Mouse (Mus musculus) MEL (cell line): Measurements from ENCODE around the gene Zkscan3. TPM values are rescaled to one million over a fixed set of nuclear protein-coding genes. Genes with fewer than 3 reads are reported as not detected.

Experiments used
- DNase-seq: peaks from one replicate; pipeline ENCODE4 v3.0.0; 2011; ENCODE audit warnings: low read depth, low spot score
- H3K27ac ChIP-seq: 2 replicates; pipeline ENCODE4 v1.5.1; 2012; ENCODE audit warnings: low read depth, mild to moderate bottlenecking, control low read depth, low read length, moderate library complexity; ENCODE audit not compliant: control insufficient read depth
- H3K27me3 ChIP-seq, 2 experiments: fragments of 150-350 bp in 1 of 2; sonication (generic) in 1 of 2; 2 replicates each; pipeline ENCODE4 v1.6.1; 2012; ENCODE audit warnings: low read length in 2 of 2, mild to moderate bottlenecking in 2 of 2, improper control_type of control experiment in 1 of 2, moderate library complexity in 1 of 2; ENCODE audit not compliant: insufficient read depth in 2 of 2, control insufficient read depth in 1 of 2
- H3K36me3 ChIP-seq, 2 experiments: 2 replicates each; pipeline ENCODE4 v1.6.1; 2012 to 2014; ENCODE audit warnings: low read length in 2 of 2, improper control_type of control experiment in 1 of 2, inconsistent platforms in 1 of 2, mild to moderate bottlenecking in 1 of 2; ENCODE audit not compliant: insufficient read depth in 2 of 2, control insufficient read depth in 1 of 2
- H3K4me1 ChIP-seq, 2 experiments: fragments of 150-350 bp in 1 of 2; sonication (generic) in 1 of 2; 2 replicates each; pipeline ENCODE4 v1.6.1; 2012; ENCODE audit warnings: low read length in 2 of 2, improper control_type of control experiment in 1 of 2, mild to moderate bottlenecking in 1 of 2; ENCODE audit not compliant: insufficient read depth in 2 of 2, control insufficient read depth in 1 of 2
- H3K4me3 ChIP-seq, 2 experiments: fragments of 150-350 bp in 1 of 2; sonication (generic) in 1 of 2; 2 replicates each; pipeline ENCODE4 v1.5.1; 2012; ENCODE audit warnings: low read depth in 2 of 2, low read length in 2 of 2, mild to moderate bottlenecking in 2 of 2, moderate library complexity in 2 of 2, control low read depth in 1 of 2, improper control_type of control experiment in 1 of 2; ENCODE audit not compliant: control insufficient read depth in 1 of 2, insufficient read depth in 1 of 2
- H3K79me2 ChIP-seq: 2 replicates; pipeline ENCODE4 v1.6.1; 2012; ENCODE audit warnings: mild to moderate bottlenecking, low read length, moderate library complexity; ENCODE audit not compliant: control insufficient read depth, poor library complexity, insufficient read depth
- H3K9ac ChIP-seq: 2 replicates; pipeline ENCODE4 v1.6.1; 2012; ENCODE audit warnings: low read depth, mild to moderate bottlenecking, control low read depth, low read length, moderate library complexity; ENCODE audit not compliant: control insufficient read depth, poor library complexity, severe bottlenecking
- H3K9me3 ChIP-seq: fragments of 150-350 bp; sonication (generic); replicated peaks from 2 replicates; pipeline ENCODE4 v1.6.1; 2012; ENCODE audit warnings: mild to moderate bottlenecking, low read length, improper control_type of control experiment, moderate library complexity; ENCODE audit not compliant: insufficient read depth
- CHD1 ChIP-seq: IDR thresholded peaks from 2 replicates; pipeline ENCODE4 v1.6.1; 2012; ENCODE audit warnings: low read depth, mild to moderate bottlenecking, inconsistent platforms, low read length, improper control_type of control experiment
- CHD2 ChIP-seq: IDR thresholded peaks from 2 replicates; pipeline ENCODE4 v1.6.1; 2011; ENCODE audit warnings: low read length, improper control_type of control experiment
- CTCF ChIP-seq, 3 experiments: IDR thresholded peaks in 2 of 3; conservative IDR thresholded peaks in 1 of 3; 2 replicates each; pipeline ENCODE4 v1.5.1; 2011 to 2012; ENCODE audit warnings: low read length in 3 of 3, low read depth in 2 of 3, mild to moderate bottlenecking in 2 of 3, improper control_type of control experiment in 1 of 3, inconsistent platforms in 1 of 3, mixed read lengths in 1 of 3, moderate library complexity in 1 of 3; ENCODE audit not compliant: control insufficient read depth in 1 of 3, insufficient read depth in 1 of 3, poor library complexity in 1 of 3, severe bottlenecking in 1 of 3
- GATA1 ChIP-seq: IDR thresholded peaks from 2 replicates; pipeline ENCODE4 v1.6.1; 2011; ENCODE audit warnings: low read depth, low read length, improper control_type of control experiment
- HCFC1 ChIP-seq: IDR thresholded peaks from 2 replicates; pipeline ENCODE4 v1.6.1; 2012; ENCODE audit warnings: low read depth, mild to moderate bottlenecking, inconsistent platforms, low read length, improper control_type of control experiment, moderate library complexity
- JUND ChIP-seq: IDR thresholded peaks from 2 replicates; pipeline ENCODE4 v1.6.1; 2011; ENCODE audit warnings: low read depth, mild to moderate bottlenecking, improper control_type of control experiment, low read length
- MAFK ChIP-seq: IDR thresholded peaks from 2 replicates; pipeline ENCODE4 v1.6.1; 2011; ENCODE audit warnings: low read depth, mild to moderate bottlenecking, low read length, improper control_type of control experiment, borderline replicate concordance
- MAX ChIP-seq: IDR thresholded peaks from 2 replicates; pipeline ENCODE4 v1.6.1; 2011; ENCODE audit warnings: low read length, improper control_type of control experiment
- MAZ ChIP-seq: IDR thresholded peaks from 2 replicates; pipeline ENCODE4 v1.6.1; 2012; ENCODE audit warnings: low read depth, mild to moderate bottlenecking, inconsistent platforms, low read length, improper control_type of control experiment
- NRF1 ChIP-seq: IDR thresholded peaks from 2 replicates; pipeline ENCODE4 v1.6.1; 2014; ENCODE audit warnings: low read depth, mild to moderate bottlenecking, inconsistent platforms, low read length, improper control_type of control experiment, moderate library complexity; ENCODE audit not compliant: poor library complexity, insufficient read depth, severe bottlenecking
- POLR2AphosphoS2 ChIP-seq: IDR thresholded peaks from 2 replicates; pipeline ENCODE4 v1.6.1; 2011; ENCODE audit warnings: low read length, improper control_type of control experiment
- RAD21 ChIP-seq: IDR thresholded peaks from 2 replicates; pipeline ENCODE4 v1.6.1; 2011; ENCODE audit warnings: mild to moderate bottlenecking, low read depth, low read length, improper control_type of control experiment
- TCF12 ChIP-seq: IDR thresholded peaks from 2 replicates; pipeline ENCODE4 v1.6.1; 2014; ENCODE audit warnings: low read depth, mild to moderate bottlenecking, inconsistent platforms, low read length, improper control_type of control experiment, moderate library complexity
- USF2 ChIP-seq, 2 experiments: IDR thresholded peaks; 2 replicates each; pipeline ENCODE4 v1.6.1; 2011 to 2012; ENCODE audit warnings: improper control_type of control experiment in 2 of 2, low read length in 2 of 2, borderline replicate concordance in 1 of 2, inconsistent platforms in 1 of 2, low read depth in 1 of 2, mild to moderate bottlenecking in 1 of 2; ENCODE audit not compliant: insufficient read depth in 1 of 2
- ZMIZ1 ChIP-seq: IDR thresholded peaks from 2 replicates; pipeline ENCODE4 v1.6.1; 2012; ENCODE audit warnings: low read depth, mild to moderate bottlenecking, inconsistent platforms, low read length, improper control_type of control experiment, moderate library complexity
- ZNF384 ChIP-seq: IDR thresholded peaks from 2 replicates; pipeline ENCODE4 v1.6.1; 2012; ENCODE audit warnings: low read depth, mild to moderate bottlenecking, inconsistent platforms, low read length, improper control_type of control experiment
- polyA plus RNA-seq, 2 experiments: library from polyadenylated mRNA; stranded (reverse) in 1 of 2; unstranded in 1 of 2; fragments of >175 nt in 1 of 2; fragments of >200 nt in 1 of 2; gene quantifications; 2 replicates each; pipeline versions ENCODE4 v1.2.1 to v1.2.4; 2012; ENCODE audit warnings: low replicate concordance in 2 of 2, low read depth in 1 of 2; ENCODE audit not compliant: insufficient read length in 2 of 2, insufficient read depth in 1 of 2, missing spikeins in 1 of 2
- total RNA-seq: library from RNA; depleted of rRNA; stranded (reverse); fragments of 300-350 nt; gene quantifications from 2 replicates; pipeline ENCODE4 v1.2.3, GENCODE M21; 2012

Gene Zkscan3
- total and polyA plus RNA-seq, 3 experiments: 17.1 to 17.8 TPM; not detected in 1

DNA sequence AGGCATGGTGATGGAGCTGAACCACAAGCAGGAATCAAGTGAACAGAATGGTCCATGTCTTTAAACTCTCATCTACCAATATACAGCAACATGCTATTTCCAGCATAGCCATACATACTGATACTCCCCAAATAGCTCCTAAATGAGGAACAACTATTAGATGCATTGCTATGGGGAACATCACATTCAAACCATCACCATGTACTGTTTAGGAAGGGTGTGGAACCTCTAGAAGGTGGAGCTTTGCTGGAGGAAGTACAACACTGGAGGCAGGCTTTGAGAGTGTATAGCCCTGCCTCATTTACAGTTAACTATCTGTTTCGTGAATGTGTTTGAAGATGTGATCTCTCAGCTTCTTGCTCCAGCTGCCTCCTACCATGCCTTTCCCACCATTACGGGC lies 24.8 kb downstream of the Zkscan3 start:
- no peak for TF ChIP-seq TCF12
- TF ChIP-seq NRF1: no peak
- TF ChIP-seq CHD2: no peak
- TF ChIP-seq CTCF (IDR thresholded peaks at IDR 0.05 in 2 of 3, conservative IDR thresholded peaks at IDR 0.05 in 1 of 3; ENCODE audit: control insufficient read depth in 1 of 3, insufficient read depth in 1 of 3, low read depth in 2 of 3, low read length in 3 of 3, poor library complexity in 1 of 3, severe bottlenecking in 1 of 3): no peak
- TF ChIP-seq MAZ: no peak
- no peak for TF ChIP-seq USF2 (IDR thresholded peaks at IDR 0.05; ENCODE audit: borderline replicate concordance in 1 of 2, insufficient read depth in 1 of 2, low read depth in 1 of 2, low read length in 2 of 2)
- Histone ChIP-seq H3K36me3 (no peaks in the 10 kb centered on the region), H3K4me1 (no peaks in the 10 kb centered on the region), H3K27me3 (no peaks in the 10 kb centered on the region), H3K9me3 (no peaks in the 10 kb centered on the region), H3K4me3 (no peak overlapping the region), H3K9ac (no peak overlapping the region), H3K27ac (no peak overlapping the region), H3K79me2 (no peaks in the 10 kb centered on the region)
- peak; percentile 63 for DNase-seq

DNA sequence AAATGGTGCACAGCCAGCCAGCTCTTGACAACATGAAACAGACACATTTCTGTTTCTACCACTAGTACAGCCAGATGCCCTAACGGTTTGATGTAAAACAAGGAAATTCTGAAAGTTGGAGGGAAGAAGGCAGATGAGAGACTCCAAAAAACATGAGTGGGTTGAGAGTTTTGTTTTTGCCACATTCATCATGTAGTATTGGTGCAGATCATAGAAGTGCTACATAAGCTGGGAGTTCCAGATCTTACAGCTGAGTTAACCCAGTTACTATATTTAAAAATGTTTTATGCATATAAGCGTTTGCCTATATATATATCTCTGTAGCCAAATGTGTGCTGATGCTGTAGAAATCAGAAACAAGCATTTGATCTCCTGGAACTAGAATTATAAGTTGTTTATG lies 29.9 kb downstream of the Zkscan3 start:
- H3K36me3 ChIP-seq: peaks cover 0 to 17% of the 10 kb centered on the region in 2 experiments; a peak in 3 of 4 replicates
- H3K9ac ChIP-seq: no peak overlapping the region
- H3K9me3 ChIP-seq: no peaks in the 10 kb centered on the region
- H3K27me3 ChIP-seq: no peaks in the 10 kb centered on the region
- no peak overlapping the region for H3K4me3 ChIP-seq
- no peak overlapping the region for H3K27ac ChIP-seq
- no peaks in the 10 kb centered on the region; the same call in none of the 2 replicates for H3K79me2 ChIP-seq
- no peak for DNase-seq
- no peak for TF ChIP-seq CTCF (IDR thresholded peaks at IDR 0.05 in 2 of 3, conservative IDR thresholded peaks at IDR 0.05 in 1 of 3; ENCODE audit: control insufficient read depth in 1 of 3, insufficient read depth in 1 of 3, low read depth in 2 of 3, low read length in 3 of 3, poor library complexity in 1 of 3, severe bottlenecking in 1 of 3)
- TF ChIP-seq CHD1: no peak
- no peak for TF ChIP-seq ZMIZ1
- no peak for TF ChIP-seq CHD2
- no peak for TF ChIP-seq MAX
- no peak for TF ChIP-seq JUND
- TF ChIP-seq HCFC1: no peak
- no peak for TF ChIP-seq MAZ
- no peak for TF ChIP-seq ZNF384
- no peak for TF ChIP-seq POLR2AphosphoS2
- no peak for TF ChIP-seq MAFK
- no peak for TF ChIP-seq GATA1
- TF ChIP-seq NRF1: no peak
- no peak for TF ChIP-seq RAD21
- H3K4me1 ChIP-seq: peaks cover 3 to 5% of the 10 kb centered on the region in 2 experiments; a peak in 2 of 4 replicates
